Mouse (Mus musculus) right cerebral cortex, postnatal 25 days (tissue): ENCODE results near the gene Rptor.
A peak's percentile ranks its signal among the peaks of the same experiment; 100 is the strongest.

ENCODE experiments used
- DNase-seq: peaks from one replicate; pipeline ENCODE4 v3.0.0; 2022

The Rptor gene

DNA sequence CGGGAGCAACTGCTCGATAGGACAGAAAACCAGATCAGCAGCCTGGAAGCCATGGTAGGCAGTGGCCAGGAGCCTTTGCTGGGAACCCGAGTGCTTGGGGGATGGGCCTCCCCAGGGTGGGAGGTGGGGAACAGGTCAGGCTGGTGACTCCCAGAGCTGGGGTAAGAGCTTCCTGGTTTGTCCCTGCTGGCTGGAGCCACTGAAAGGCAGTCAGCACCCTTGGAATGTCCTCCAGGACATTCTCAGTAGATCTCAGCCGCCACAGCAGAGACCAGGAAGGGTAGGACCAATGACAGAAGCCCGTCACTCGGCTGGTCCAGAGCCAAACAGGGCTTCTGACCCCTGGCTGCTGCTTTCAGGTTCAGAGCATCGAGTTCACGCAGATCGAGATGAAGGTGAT lies 313.0 kb downstream of the Rptor start:
- no peak for DNase-seq

DNA sequence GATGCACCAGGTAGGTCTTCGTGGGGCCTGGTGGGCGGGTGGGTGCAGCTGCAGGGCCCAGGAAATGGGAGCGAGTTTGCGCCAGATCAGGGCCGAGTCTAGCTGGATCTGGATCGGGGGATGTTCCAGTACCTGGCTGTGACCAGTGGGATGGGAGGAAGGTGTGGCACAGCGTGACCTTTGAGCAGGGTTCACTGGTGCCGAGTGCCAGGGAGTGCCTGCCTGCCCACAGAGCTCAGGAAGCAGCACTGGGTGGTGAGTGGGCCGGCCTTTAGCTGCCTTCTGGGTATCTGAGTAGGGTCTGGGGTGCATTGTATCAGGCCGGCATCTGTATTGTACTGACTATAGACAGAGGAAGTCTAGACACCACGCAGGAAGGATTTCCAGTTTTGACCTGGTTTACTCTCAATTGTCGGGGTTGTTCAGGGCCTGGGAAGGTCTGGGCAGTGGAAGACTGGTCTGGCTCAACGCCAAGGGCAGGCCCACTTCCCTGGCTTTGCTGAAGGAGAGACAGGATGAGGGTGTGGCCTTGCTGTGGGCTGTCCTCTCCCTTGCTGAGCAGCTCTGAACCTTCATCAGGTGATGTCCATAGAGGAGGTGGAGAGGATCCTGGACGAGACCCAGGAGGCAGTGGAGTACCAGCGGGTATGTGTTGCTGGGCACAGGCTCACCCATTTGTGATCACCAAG lies 313.5 kb downstream of the Rptor start:
- no peak for DNase-seq

DNA sequence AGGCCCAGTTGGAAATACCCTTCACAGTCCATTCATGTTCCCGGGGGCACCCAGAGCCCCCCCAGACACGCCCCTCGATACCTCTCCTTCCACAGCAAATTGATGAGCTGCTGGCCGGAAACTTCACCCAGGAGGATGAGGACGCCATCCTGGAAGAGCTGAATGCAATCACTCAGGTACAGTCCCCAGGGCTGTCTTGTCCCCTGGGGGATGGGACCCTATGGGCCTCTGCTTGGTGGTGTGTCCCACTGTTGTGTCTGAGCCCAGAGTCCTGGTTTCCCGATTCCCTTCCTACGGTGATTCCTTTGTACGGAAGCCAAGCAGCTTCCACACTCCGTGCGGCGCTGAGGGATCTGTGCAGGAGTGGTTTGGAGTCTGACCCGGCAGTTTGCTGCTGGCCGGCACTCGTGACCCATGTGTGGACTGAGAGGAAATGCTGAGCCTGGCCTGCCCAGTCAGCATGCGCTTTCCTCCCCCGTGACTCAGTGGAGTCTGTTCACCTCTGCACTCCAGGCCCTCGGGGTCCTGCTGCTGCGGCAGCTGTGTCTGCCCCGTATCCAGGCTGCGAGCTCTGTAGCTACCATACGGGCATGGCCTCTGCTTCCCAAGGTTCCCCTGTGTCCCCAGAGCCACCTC lies 314.2 kb downstream of the Rptor start:
- no peak for DNase-seq

DNA sequence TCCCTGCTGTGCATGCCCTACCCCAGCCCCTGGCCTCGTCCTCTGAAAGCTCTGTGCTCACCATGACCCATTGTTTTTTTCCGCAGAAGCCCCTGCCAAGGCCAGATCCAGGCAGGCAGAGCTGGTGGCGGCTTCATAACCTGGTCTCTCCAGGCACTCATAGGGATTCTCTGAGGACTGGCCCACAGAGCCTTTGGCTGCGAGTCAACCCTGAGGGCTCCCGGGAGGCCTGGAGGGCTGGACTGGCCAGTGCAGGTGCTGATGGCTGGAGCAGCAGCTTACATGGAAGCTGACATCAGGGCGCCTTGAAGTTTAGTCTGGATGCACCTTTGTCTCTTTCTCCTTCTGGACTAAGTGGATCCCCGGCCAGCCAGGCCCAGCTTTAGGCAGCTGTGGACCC lies 315.8 kb downstream of the Rptor start:
- no peak for DNase-seq

DNA sequence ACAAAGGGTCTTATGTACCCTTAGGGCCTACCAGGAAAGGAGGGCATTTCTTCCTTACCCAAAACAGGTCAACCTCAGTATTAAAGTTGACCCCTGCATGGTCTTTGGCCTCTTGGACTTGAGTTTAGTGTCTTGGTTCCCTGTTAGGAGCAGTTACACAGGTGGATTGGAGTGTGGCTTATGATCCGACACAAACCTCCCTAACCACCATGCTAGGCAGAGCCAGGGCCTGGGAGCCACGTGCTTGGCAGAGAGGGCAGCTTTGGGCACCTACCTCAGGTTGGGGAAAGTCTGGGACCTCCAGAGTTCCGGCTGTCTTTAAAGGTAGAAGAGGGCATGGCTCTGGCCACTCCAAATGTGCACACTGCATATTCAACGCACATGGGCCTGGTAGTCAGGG lies 316.7 kb downstream of the Rptor start:
- no peak for DNase-seq

DNA sequence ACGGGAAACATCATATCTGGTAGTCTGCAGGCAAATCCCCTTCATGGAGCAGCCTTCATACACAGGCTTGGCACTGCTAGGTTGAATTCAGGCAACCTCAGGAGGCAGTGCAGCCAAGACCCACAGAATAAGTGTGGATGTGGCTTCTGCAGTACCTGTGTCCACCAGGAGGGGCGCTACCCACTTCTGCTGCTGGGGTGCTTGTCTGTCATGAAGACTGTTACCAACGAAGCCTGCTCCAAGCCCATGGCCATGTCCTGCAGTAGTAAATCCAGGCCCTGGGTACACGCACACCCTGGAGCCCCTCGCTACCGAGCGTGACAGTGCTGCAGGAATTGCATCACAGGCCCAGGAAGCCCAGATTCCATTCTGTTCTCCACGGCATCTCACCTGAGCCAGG lies 317.2 kb downstream of the Rptor start:
- peak; percentile 59 for DNase-seq

DNA sequence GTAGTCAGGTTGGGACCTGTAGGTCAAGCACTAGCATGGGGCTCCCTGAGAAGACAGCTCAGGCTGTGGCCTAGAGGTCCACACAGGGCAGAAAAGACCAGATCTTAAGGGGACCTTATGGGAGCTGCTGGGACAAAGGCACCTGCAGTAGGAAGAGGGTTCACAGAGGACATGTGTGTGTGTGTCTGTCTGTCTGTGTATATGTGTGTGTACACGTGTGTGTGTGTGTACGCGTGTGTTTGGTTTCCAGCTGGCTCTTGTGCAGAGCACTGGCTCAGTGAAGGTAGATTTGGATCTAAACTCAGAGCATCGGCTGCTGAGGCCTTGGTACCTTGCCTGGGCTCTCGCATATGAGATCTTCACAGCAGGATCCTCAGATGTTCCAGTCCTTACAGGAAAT lies 318.0 kb downstream of the Rptor start:
- no peak for DNase-seq

DNA sequence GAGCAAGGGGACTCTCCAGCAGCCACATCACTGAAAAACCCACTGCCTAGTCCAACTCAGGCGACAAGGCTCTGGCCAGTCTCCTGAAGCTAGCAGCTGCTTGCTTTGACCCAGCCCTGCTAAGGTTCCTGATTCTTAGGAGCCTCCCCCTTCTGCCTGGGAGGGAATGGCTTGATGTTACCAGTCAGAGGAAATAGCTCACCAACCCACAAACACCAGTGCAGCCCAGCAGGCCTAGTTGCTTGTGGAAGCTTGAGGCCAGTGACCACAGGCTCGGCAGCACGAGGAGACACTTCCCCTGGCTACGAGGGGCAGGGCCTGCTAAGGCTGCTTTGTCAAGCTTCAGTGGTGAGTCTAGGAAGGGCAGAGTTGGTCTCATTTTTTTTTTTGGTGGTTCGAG lies 322.5 kb downstream of the Rptor start:
- DNase-seq: no peak

DNA sequence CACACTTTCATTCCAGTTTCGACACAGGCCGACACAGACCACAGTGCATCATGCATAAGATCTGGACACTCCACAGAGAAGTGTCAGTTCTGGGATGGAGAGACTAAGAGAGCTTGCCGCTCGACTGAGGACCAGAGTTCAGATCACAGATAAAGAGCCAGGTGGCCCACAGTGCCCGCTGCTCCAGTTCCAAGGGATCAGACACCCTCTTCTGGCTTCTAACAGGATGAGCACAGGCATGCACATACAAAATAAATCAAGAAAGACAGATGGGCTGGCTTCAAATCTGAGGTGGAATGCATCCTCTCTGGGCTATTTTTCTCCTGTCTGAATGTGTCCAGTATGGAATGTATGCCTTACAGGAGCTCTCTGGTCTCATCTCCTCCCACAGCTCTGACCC lies 324.1 kb downstream of the Rptor start:
- DNase-seq: no peak

DNA sequence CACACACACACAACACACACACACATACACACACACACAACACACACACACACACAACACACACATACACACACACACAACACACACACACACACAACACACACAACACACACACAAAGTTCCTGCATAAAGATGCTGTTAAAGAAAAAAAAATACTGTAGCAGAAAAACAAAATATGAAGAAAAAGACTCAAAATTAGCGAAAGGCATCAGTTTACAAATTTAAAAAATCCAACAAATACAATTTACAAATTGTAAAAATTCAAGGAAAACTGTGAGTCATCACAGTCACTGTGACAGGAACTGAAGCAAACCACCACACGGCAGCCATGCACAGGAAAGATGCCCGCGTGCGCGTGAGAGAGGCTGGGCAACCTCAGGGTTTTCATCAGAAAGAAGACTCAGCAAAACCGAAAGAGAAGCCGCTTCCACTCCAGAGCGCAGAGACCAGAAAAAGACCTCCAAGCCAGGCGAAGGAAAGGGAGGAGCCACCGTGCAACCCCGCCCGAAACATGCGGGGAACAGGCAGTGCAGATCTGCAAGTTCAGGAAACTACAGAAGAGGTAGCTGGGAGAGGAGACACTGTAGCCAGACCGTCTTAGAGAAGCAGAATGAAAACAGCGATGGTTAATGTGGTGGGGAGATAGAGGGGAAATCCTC lies 325.4 kb downstream of the Rptor start:
- no peak for DNase-seq

DNA sequence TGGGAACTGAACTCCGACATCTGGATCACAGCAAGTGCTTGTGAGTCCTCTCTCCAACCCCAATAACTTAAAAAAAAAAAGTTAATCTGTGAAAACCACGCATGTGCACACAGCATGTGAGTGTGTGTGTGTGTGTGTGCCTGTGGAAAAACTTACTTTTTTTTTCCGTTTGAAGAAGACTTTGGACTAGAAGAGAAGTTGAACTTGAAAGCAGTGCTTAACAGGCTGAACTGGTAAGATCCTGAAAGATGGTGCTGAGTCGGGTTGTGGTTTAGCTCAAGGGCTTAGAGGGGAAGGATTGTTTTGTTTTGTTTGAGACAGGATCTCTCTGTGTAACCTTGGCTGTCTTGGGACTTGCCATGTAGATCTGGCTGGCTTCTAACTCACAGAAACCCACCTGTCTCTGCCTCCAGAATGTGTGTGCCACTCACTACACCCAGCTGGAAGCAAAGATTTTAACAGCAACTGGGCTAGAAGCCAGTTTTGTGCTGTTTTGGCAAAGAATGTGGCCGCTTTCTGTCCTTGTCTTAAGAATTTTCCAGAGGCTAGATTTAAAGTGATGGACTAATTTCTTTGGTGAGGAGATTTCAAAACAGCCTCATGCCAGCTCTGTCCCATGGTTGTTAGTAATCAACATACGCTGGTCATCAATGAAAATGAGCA lies 327.0 kb downstream of the Rptor start:
- no peak for DNase-seq

DNA sequence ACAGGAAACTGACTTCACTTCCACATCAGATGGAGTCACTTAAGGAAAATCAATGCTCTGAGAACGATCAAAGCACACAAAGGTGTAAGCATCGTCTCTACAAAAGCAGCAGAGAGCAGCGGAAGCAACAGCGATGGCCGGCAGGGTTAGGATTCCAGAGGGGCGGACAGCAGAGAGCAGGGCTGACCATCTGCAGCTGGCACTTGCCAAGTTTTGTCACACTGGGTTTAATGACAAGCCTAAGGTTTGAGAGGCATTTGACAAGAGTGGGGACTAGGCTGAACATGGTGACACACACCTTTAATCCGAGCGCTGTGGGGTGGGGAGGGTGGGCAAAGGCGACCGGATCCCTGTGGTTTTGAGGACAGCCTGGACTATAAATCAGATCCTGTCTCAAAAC lies 329.1 kb downstream of the Rptor start:
- DNase-seq: no peak

DNA sequence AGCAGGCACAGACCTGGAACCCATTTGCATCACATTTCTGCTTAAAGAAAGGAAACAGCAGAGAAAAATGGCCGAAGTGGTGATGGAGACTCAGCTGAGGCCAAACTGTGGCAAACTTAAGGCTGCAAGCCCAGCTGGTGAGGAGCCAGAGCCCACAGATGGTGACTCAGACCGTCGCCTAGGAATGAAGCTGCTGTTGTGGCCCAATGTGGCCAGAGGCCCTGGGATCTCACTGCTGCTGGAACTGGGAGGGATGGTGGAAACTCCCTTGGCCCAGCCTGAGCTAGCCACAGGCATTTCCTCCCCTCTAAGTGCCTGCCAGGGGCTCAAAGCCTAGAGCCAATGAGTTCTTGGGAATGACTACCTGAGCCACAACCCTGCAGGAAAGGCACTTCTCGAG lies 330.4 kb downstream of the Rptor start:
- no peak for DNase-seq

DNA sequence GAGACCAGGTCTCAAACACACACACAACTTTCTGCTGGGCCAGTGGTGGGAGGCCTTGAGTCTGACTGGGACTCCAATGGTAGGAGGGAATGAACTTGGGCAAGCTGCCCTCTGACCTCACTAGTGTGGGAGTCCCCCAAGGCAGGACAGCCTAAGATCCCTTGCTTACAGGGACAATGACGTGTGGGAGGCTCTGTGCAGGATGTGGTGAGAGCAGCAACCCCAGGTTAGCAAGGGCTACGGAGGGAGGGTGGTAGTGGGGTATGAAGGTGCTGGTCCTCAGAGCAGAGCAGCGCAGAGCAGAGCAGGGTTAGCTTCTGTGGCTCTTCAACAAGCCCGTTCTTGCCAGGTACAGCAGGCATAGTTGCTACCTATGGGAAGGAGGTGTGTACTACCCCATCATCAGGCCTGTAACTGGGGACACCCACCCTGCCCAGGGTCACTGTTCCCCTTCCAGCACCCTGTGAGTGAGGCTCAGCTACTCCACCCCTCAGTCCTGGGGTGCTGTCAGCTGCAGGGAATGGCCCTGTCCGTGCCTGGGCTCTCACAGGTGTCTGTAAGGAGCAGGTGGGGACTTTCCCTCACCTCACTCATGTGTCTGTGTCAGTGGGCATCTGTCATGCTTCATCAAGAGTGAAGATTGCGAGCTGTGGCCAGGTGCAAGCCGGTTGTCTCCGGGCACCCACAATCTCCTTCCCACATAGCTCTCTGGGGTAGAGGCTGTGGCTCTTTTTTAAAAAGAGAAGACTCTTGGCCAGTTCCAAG lies 331.3 kb downstream of the Rptor start:
- DNase-seq: no peak

DNA sequence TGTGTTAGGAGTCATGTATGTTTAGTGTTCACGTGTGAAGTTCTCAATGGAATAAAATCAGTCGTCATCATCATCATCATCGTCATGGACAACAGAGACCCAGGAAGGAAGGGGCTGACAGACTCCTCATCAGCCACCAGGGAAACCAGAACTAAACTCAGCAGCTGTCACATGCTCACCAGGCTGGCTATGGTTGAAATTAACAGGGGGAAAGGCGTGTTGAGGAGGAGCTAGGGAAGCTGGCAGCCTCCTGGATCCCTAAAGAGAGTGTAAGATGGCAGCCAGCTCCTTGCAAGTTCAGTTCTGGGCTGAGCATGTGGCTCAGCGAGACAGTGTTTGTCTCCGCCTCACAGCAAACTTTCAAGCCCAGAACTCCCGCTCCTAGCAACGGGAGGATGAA lies 332.1 kb downstream of the Rptor start:
- DNase-seq: no peak

DNA sequence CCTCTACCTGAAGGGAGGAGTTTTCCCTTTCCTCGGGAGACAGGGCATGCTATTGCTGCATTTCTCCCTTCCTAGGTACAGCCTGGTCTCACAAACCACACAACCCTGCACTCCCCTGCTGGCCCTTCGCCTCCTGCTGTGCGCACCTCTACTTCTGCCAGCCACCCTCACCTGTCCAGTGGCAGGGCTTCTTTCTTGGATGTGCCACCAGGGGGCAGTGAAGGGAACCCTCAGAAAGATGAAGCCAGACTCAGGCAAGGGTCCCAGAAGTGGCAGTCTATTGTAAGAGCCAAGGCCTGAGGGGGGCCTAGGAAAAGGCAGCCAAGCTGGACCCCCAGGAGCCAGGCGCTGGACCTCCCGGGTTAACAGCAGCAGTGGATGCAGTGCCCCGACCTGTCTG lies 332.8 kb downstream of the Rptor start:
- peak; percentile 59 for DNase-seq

DNA sequence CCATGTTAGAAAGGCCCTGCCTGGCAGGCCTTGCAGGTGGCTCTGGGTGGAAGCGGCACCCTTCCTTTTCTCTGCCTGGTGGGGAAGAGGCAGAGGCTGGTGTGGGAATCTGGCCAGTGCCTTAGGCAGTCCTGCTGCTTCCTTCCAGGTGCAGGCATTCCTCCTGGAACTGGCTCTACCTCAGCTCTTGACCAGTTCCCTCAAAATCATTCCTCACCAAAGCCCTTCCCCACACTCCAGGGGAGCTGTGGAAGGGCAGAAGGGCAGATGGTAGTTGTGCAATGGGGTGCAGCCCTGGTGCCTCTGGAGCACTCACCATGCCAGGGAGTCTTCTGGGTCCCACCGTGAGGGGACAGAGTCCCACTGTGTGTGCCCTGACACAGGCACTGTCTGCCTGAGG lies 333.8 kb downstream of the Rptor start:
- no peak for DNase-seq

DNA sequence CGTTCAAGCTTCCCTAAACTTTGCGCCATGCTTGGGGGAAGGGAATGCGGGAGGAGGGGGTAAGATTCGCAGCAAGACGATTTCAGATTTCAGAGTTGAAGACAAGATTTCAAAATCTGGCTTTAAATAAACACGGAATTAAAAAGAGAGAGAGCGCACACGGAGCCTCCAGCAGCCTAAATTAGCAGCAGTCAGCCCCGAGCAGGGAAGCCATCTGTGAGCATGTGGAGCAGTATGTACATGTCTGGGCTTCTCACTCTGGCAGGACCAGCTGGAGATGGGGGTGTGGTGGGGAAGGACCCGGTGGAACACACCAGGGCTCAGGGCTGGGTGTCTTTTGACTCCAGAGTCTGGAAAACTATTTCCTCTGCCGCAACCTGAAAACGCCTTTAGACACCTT lies 334.5 kb downstream of the Rptor start:
- peak; percentile 79 for DNase-seq

DNA sequence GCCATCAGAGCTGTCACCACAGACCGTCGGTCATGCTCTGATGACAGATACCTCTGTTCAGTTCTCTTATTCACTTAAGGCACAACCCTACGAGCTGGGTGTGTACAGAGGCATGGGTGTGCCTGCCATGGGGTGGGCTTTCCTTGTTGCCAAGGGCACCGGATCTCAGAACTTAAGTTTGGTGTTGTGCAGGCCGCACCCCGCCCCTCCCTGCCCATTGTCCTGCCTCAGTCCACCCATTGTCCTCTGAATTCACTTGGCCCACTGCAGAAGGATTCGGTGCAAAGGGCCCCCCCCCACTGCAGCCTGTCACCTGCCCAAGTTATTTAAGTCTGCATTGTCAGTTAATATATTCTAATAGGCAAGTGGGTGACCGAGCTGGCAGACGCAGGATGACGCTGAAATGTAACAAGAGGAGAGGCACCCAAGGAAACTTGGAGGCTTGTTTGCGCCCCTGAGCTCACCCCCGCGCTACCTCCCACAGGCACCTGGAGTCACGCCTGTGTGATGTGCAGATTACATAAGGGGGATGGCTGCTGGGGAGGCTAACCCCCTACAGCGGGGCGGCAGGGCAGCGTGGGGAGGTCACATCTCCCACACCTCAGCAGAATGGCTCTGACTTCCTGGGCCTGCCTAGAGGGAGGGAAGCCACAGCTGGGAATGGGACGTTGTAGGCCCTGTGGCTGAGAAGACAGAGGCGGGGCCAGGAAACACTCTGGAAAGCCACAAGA lies 335.2 kb downstream of the Rptor start:
- peak; percentile 72 for DNase-seq

DNA sequence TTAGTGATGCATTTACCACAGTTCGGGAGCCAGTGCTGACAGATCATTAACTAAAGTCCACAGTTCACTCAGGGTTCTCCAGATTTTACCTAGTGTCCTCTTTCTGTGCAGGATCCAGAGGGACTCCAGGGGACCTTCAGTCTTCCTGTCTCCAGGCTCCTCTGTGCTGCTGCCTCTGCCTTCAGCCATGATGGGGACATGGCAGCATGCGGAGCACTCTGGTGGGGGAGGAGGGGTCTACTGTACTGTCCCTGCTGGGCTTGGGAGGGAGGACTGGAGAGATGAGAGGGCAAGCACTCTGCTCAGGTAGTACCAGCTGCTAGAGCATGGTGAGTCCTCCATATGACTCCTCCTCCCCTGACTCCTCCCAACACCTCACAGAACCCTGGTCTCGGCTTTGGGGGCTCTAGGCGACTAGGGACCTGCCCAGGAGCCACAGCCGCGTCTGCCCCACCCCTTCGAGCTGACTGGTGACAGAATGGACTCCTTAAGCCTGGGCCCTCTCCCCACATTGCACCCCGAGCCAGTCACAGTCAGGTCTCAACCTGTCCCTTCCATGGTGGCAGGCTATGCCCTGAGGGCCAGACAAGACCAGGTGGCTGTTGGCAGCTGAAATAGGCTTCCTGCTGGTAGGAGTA lies 336.5 kb downstream of the Rptor start:
- DNase-seq: no peak

DNA sequence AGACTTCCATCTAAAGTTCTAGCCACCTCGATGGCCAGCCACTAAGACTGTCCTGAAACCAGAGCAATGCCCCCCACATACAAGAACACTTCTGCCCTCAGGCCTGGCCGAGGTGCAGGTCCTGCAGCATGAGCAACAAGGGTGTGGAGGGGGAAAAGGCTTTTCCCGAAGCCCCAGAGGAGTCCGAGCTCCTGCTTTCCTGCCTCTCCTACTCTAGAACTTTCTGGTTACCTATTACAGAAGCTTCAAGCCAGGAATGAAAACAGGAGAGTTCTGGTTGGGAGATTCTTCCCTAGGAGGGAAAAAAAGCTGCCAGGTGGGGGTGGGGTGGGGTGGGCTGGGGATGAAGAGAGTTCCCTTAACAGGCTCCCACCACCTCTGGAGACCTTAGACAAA lies 337.0 kb downstream of the Rptor start:
- no peak for DNase-seq

DNA sequence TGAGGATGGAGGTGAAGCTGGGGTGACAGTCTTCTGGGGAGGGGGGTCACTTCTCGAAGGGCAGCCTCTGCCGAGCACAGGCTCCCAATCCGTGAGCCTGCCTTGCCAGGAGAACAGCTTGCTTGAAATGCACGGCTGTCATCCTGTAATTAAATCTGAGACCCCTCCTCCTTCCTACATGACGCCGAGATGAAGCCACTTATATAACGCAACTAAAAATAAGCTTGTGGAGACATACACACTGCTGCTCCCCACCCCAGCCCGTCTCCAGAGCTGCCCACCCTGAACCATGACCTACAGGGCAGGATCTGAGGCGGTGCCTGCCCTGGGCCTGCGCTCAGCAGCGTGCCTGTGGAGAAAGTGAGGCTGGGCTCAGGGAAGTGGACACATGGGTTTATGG lies 337.4 kb downstream of the Rptor start:
- peak; percentile 50 for DNase-seq
